Mouse (Mus musculus) kidney, embryonic 15.5 days (tissue): Measurements from ENCODE around the gene Tas1r2. TPM values are rescaled to one million over a fixed set of nuclear protein-coding genes. Genes with fewer than 3 reads are reported as not detected.

Experiments
- ATAC-seq: fragments of 200-750 bp; cut with Nextera tagmentation; replicated peaks from 2 replicates; pipeline ENCODE4 v1.8.0; 2017; ENCODE audit warnings: moderate TSS enrichment; ENCODE audit not compliant: low FRiP score
- H3K27ac ChIP-seq: fragments of 300-500 bp; sonication (generic); 2 replicates; pipeline ENCODE4 v1.5.1; 2015; ENCODE audit warnings: mild to moderate bottlenecking, inconsistent platforms
- H3K27me3 ChIP-seq: fragments of 300-500 bp; sonication (generic); 2 replicates; pipeline ENCODE4 v1.6.1; 2015; ENCODE audit warnings: inconsistent platforms
- H3K36me3 ChIP-seq: fragments of 300-500 bp; sonication (generic); 2 replicates; pipeline ENCODE4 v1.6.1; 2015; ENCODE audit warnings: inconsistent platforms
- H3K4me1 ChIP-seq: fragments of 300-500 bp; sonication (generic); 2 replicates; pipeline ENCODE4 v1.6.1; 2015; ENCODE audit warnings: inconsistent platforms
- H3K4me2 ChIP-seq: fragments of 300-500 bp; sonication (generic); 2 replicates; pipeline ENCODE4 v1.6.1; 2015; ENCODE audit warnings: moderate library complexity, mild to moderate bottlenecking, inconsistent platforms
- H3K4me3 ChIP-seq: fragments of 300-500 bp; sonication (generic); replicated peaks from 2 replicates; pipeline ENCODE4 v1.5.1; 2015; ENCODE audit warnings: mild to moderate bottlenecking, inconsistent platforms
- H3K9ac ChIP-seq: fragments of 300-500 bp; sonication (generic); 2 replicates; pipeline ENCODE4 v1.6.1; 2015; ENCODE audit warnings: mild to moderate bottlenecking, inconsistent platforms
- H3K9me3 ChIP-seq: fragments of 300-500 bp; sonication (generic); replicated peaks from 2 replicates; pipeline ENCODE4 v1.6.1; 2016; ENCODE audit warnings: inconsistent platforms
- WGBS: fragments of 180-500 bp; shearing (Covaris S2); methylation state at CpG from one replicate; pipeline ENCODE4 v1.1.7; 2015; ENCODE audit warnings: mixed read lengths; 5-methylcytosine and 5-hydroxymethylcytosine counted together
- polyA plus RNA-seq: library from polyadenylated mRNA; unstranded; fragments of >200 nt; fragmentation: Nextera tagmentation; extraction: Ambion mirVana; gene quantifications from 2 replicates; pipeline ENCODE4 v1.2.1, GENCODE M21; 2015

The Tas1r2 gene
- polyA plus RNA-seq, 1 experiment from 2014 or later: not detected

DNA sequence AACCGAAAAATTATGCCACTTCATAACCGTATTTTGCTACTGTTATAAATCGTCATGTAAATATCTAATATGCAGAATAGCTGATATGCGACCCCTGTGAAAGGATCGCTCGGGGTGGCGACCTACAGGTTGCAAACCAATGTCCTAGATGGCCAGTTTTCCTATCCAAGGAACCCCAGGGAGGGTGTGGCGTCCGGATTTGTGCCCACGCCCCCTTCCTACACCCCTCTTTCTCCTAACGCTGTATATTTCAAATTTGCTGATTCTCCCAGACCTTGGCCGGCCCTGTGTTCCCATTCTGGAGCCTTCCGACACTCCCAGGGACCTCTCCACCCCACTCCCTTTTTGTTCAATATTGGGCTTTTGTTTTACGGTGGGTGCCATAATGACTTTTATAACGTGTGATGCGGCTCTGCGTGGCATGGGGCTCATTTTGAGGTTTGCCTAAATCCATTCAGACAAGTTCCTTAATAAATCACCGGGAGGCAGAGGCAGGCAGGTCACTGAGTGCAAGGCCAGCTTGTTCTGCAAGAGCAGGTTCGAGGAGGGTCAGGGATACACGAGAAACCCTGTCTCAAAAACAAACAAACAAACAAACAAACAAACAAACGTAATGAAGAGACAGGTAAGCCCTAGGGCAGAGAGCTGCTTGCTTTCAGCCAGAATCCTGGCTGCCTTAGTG lies 29.8 kb upstream of the Tas1r2 start:
- WGBS: 13% methylated on average over 21 of the region's 21 CpGs
- H3K27ac ChIP-seq: peak overlapping the region; percentile 91
- 0 out of 2 replicates have a peak, but pooled peaks cover under 1% of the 10 kb centered on the region for H3K36me3 ChIP-seq
- no peaks in the 10 kb centered on the region for H3K27me3 ChIP-seq
- H3K9me3 ChIP-seq: no peaks in the 10 kb centered on the region
- H3K4me2 ChIP-seq: peak overlapping the region; percentile 77
- no peak for ATAC-seq
- peak overlapping the region; percentile 84 for H3K4me3 ChIP-seq
- peaks cover 33% of the 10 kb centered on the region for H3K4me1 ChIP-seq
- H3K9ac ChIP-seq: peak overlapping the region; percentile 73

DNA sequence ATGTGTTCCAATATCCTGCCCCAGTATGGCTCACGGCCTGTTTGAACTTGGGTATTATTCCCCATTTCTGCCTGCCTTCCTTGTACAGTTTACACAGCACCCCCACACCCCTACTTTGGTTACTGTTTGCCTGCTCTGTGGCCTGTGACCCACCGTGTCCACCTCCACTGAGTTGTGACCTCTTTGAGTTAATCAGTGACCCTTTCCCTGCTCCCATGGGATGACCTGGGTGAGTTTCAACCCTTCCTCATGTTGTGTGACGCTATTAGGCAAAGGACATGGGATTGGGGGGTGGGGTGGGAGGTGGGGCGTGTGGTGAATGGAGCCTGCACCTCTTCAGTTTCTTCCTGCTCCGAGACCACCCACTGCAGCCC lies 29.2 kb upstream of the Tas1r2 start:
- 32% methylated on average over 5 of the region's 5 CpGs for WGBS
- 0 out of 2 replicates have a peak overlapping the region, but pooled peaks have one; percentile 14 for H3K9ac ChIP-seq
- peak overlapping the region; percentile 84 for H3K4me3 ChIP-seq

DNA sequence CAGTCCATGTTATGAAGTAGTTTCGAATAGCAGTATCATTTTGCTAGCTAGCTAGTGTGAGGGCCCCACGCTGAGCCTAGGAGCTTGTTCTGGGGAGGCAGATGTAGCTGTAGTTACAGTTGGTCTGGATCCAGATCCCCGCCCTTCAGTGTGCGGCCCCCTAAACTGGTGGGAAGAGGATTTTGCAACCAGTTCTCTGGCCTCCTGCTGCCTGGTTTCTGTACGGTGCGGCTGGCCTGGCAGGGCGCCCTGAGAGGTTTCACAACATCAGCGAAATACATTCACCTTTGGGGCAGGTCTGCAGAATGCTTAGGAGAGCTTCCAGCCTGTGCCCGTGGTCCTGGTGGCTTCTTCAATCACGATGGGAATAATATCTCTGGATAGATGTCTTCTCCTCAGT lies 28.6 kb upstream of the Tas1r2 start:
- WGBS: 52% methylated on average over 10 of the region's 10 CpGs
- H3K9ac ChIP-seq: peak overlapping the region; percentile 14; the same call in 1 of the 2 replicates
- H3K4me3 ChIP-seq: peak overlapping the region; percentile 84
- no peaks in the 10 kb centered on the region for H3K9me3 ChIP-seq
- ATAC-seq: no peak
- H3K36me3 ChIP-seq: no peaks in the 10 kb centered on the region; the same call in 1 of the 2 replicates
- peak overlapping the region; percentile 91 for H3K27ac ChIP-seq
- H3K27me3 ChIP-seq: no peaks in the 10 kb centered on the region
- peak overlapping the region; percentile 77 for H3K4me2 ChIP-seq
- H3K4me1 ChIP-seq: peaks cover 33% of the 10 kb centered on the region

More for the DNA sequence above, 29.2 kb upstream of the Tas1r2 start:
- Histone ChIP-seq H3K36me3 (no peaks in the 10 kb centered on the region), H3K27me3 (no peaks in the 10 kb centered on the region), H3K9me3 (no peaks in the 10 kb centered on the region), H3K4me1 (peaks cover 33% of the 10 kb centered on the region), H3K4me2 (peak overlapping the region; percentile 77), H3K27ac (peak overlapping the region; percentile 91)
- peak; percentile 13; the same call in 1 of the 2 replicates for ATAC-seq

DNA sequence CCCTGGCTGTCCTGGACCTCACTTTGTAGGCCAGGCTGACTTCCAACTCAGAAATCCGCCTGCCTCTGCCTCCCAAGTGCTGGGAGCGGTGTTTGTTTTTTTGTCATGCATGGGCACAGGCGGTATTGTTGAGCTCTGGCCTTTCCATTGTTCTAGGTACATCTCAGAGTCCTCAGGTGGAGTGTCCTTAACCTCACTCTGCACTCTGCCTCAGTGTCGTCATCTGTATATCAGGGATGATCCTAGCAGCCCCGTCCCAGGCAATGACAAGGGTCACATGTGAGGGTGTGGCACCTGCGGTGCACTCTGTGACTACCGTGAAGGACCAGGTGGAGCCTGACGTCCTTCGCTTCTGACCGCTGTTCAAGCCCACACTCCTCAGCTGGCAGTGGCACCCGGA lies 26.0 kb upstream of the Tas1r2 start:
- no peak for ATAC-seq
- Histone ChIP-seq H3K9me3 (no peaks in the 10 kb centered on the region), H3K27me3 (no peaks in the 10 kb centered on the region), H3K4me1 (peaks cover 40% of the 10 kb centered on the region), H3K27ac (no peak overlapping the region), H3K4me2 (no peak overlapping the region), H3K36me3 (no peaks in the 10 kb centered on the region; the same call in 1 of the 2 replicates), H3K4me3 (no peak overlapping the region), H3K9ac (no peak overlapping the region)
- WGBS: 94% methylated on average over 11 of the region's 11 CpGs

DNA sequence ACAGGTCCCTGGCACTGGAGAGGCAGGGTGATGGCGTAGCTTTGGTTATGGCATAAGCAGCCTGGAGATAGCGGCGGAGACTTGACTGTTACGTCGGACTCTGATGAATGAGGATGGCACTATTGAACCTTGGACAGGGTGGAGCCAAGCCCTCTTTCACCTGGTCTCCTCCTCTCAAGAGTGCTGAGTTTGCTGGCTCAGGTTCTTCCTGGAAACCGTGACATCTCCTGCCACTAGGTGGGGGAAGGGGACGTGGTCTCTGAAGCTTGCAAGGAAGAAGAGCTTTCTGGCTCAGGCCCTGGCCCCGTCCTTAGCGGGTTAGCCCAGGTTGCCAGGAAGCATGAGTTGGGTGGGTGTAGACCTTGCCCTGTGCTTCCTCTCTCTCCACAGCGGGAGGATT lies 23.2 kb upstream of the Tas1r2 start:
- H3K4me3 ChIP-seq: no peak overlapping the region
- H3K36me3 ChIP-seq: peaks cover under 1% of the 10 kb centered on the region
- H3K9me3 ChIP-seq: no peaks in the 10 kb centered on the region
- H3K4me2 ChIP-seq: no peak overlapping the region
- H3K27ac ChIP-seq: no peak overlapping the region
- 71% methylated on average over 10 of the region's 10 CpGs for WGBS
- no peak overlapping the region for H3K9ac ChIP-seq
- H3K27me3 ChIP-seq: no peaks in the 10 kb centered on the region
- no peak; the same call in 1 of the 2 replicates for ATAC-seq
- H3K4me1 ChIP-seq: peaks cover 20% of the 10 kb centered on the region

DNA sequence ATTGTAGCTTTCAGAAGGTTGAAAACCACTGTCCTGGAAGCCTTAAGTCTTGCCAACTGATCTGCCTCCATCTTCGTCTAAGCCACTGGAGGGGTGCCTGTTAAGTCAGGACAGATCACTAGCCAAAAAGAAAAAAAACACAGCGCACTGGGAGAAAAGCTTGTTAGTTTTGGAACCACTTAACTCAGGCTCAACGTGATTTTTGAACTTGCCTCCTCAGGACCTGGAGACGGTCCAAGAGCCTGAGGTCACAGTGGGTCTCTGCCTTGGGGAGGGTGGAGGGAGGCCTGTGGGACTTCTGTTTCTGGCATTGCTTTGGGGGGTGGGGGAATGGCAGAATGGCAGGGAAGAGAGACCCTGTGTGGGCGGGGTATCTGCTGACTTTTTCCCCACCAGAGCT lies 22.2 kb upstream of the Tas1r2 start:
- H3K9me3 ChIP-seq: no peaks in the 10 kb centered on the region
- no peak for ATAC-seq
- peaks cover 10% of the 10 kb centered on the region for H3K36me3 ChIP-seq
- H3K4me2 ChIP-seq: no peak overlapping the region
- no peak overlapping the region for H3K9ac ChIP-seq
- 54% methylated on average over 5 of the region's 5 CpGs for WGBS
- no peaks in the 10 kb centered on the region for H3K27me3 ChIP-seq
- H3K27ac ChIP-seq: no peak overlapping the region
- H3K4me1 ChIP-seq: peaks cover 15% of the 10 kb centered on the region
- no peak overlapping the region for H3K4me3 ChIP-seq

DNA sequence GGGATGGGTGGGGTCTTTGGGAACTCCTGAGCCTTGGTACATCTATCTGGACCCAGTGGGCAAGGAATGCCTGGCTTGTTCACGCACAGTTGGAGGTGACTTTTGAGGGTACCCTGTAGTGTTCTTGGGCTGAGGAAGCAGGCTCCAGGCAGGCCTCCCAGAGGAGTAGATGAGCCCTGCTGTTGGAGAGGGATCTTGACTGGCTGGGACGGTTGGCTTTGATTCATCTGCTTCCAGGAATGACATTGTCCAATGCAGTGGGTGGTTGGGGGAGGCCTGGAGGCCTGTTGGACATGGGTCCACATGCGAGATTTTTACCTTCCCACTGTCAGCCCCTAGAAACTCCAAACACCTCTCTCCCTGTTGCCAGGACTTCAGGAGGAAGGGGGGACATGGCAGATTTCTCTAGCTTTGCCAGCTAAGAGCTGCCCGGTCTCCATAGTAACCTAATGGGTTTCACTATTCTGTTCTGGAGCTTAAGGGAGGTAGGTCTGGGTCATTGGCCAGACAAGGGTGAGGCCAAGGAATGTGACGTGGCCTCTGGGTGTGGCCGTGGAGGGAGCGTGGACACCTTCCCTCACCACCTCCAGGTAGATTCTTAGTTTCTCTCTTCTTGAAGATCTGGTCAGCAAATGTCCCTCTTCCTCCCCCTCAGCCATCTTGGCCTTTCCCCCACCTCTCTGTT lies 21.6 kb upstream of the Tas1r2 start:
- 83% methylated on average over 7 of the region's 7 CpGs for WGBS

DNA sequence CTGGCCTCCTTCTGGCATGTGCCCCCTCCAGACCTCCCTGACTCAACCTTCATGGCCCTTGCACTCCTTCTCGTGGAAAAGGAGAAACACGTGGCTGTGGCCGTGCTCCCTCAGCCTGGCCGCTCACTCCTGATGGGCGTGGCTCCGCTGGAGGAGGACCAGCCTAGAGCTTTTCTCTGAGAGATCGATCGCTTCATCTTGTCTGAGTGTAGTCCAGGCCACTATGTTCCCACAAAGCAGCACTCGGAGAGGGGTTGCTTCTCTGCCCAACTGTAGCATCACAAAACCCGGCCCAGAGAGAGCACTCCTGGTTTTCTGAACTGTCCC lies 21.1 kb upstream of the Tas1r2 start:
- Histone ChIP-seq H3K4me3 (no peak overlapping the region), H3K4me1 (peaks cover 15% of the 10 kb centered on the region), H3K36me3 (peaks cover 16% of the 10 kb centered on the region), H3K9ac (no peak overlapping the region), H3K9me3 (no peaks in the 10 kb centered on the region), H3K27ac (no peak overlapping the region), H3K4me2 (no peak overlapping the region), H3K27me3 (peaks cover 5% of the 10 kb centered on the region; the same call in 1 of the 2 replicates)
- no peak for ATAC-seq
- 80% methylated on average over 10 of the region's 10 CpGs for WGBS

More for the DNA sequence above, 21.6 kb upstream of the Tas1r2 start:
- Histone ChIP-seq H3K27ac (no peak overlapping the region), H3K9me3 (no peaks in the 10 kb centered on the region), H3K27me3 (peaks cover under 1% of the 10 kb centered on the region; the same call in 1 of the 2 replicates), H3K4me2 (no peak overlapping the region), H3K36me3 (peaks cover 11% of the 10 kb centered on the region), H3K4me1 (peaks cover 15% of the 10 kb centered on the region), H3K4me3 (no peak overlapping the region), H3K9ac (no peak overlapping the region)
- ATAC-seq: no peak

DNA sequence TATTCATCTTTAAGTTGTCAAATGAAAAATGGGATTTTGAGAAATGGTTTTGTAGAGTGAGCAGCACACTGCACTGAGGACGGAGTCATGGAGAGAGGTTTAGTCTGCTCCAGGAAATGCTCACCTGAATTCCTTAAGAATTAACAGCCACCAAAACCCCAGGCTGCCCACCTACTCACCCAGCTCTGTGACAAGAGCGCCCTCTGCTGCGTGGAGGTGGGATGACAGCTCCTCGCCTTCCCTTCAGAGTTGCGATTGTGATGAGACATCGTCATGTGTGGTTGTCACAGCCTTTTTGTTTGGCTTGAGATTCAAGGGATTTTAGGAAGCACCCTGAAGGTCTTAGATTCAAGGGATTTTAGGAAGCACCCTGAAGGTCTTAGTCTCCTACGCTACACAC lies 17.0 kb upstream of the Tas1r2 start:
- Histone ChIP-seq H3K9ac (no peak overlapping the region), H3K4me1 (peaks cover 41% of the 10 kb centered on the region), H3K4me2 (no peak overlapping the region), H3K9me3 (no peaks in the 10 kb centered on the region), H3K27ac (no peak overlapping the region), H3K36me3 (peaks cover 28% of the 10 kb centered on the region), H3K27me3 (peaks cover 24% of the 10 kb centered on the region; the same call in 1 of the 2 replicates), H3K4me3 (no peak overlapping the region)
- WGBS: 39% methylated on average over 7 of the region's 7 CpGs
- no peak for ATAC-seq

DNA sequence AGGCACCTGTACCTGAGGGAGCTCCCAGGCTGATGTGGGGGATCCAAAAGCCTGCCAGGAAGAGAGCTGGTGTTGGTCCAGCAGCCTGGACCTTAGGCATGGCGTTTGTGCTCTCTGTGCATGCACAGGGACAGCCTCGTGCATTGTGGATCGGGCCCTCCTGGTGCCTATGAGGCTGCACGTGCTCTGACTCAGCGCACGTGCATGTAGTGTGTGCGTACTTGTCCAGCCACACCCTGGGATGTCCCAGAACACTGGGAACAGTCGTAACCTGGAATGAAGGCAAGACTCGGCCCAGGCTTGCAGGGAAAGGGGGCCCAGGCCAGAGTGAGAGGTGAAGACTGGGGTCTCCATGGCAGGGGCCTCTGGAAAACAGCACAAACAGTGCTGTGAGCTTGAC lies 15.5 kb upstream of the Tas1r2 start:
- H3K27me3 ChIP-seq: peaks cover 39% of the 10 kb centered on the region
- WGBS: 85% methylated on average over 9 of the region's 9 CpGs
- no peaks in the 10 kb centered on the region for H3K9me3 ChIP-seq
- H3K4me3 ChIP-seq: no peak overlapping the region
- no peak overlapping the region for H3K4me2 ChIP-seq
- ATAC-seq: no peak
- peaks cover 49% of the 10 kb centered on the region for H3K4me1 ChIP-seq
- no peak overlapping the region for H3K27ac ChIP-seq
- H3K9ac ChIP-seq: no peak overlapping the region
- H3K36me3 ChIP-seq: peaks cover 31% of the 10 kb centered on the region

DNA sequence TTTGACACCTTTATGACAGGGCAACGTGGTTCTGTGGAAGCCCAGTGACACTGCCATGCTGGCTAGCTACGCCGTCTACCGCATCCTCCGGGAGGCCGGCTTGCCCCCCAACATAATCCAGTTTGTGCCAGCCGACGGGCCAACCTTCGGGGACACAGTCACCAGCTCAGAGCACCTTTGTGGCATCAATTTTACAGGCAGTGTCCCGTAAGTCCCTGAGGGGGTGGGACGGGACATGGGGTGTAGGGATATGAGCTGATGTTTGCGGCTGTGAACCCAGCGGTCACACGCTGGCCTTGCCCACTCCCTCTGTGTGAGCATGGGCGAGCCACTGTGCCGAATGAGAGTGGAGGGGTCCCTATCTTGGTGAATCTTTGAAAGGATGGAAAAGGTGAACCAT lies 15.0 kb upstream of the Tas1r2 start:
- 74% methylated on average over 16 of the region's 16 CpGs for WGBS
- Histone ChIP-seq H3K4me1 (peaks cover 49% of the 10 kb centered on the region), H3K4me2 (no peak overlapping the region), H3K9ac (no peak overlapping the region), H3K27me3 (peaks cover 44% of the 10 kb centered on the region), H3K4me3 (no peak overlapping the region), H3K36me3 (peaks cover 35% of the 10 kb centered on the region), H3K27ac (no peak overlapping the region), H3K9me3 (no peaks in the 10 kb centered on the region)
- no peak for ATAC-seq

DNA sequence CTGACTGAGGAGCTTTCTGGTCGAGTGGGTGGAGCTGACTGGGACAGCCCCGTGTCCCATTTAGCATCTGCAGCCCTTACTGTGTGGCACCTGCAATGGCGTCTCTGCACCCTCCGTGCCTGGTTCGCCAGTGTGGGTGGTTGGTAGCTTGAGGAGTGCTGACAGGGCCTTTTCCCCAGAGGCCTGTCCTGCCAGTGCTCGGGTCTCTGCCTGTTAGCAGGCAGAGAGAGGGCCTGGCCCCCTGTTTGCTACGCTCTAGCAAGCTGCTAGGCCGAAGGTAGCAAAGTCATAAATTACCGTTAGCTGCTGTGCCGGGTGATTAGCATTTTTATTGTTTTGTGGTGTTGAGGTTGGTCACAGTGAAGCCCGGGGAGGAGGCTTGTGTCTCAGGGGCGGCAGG lies 13.5 kb upstream of the Tas1r2 start:
- Histone ChIP-seq H3K9ac (no peak overlapping the region), H3K4me1 (peaks cover 49% of the 10 kb centered on the region), H3K4me3 (no peak overlapping the region), H3K4me2 (peak overlapping the region; percentile 25), H3K9me3 (no peaks in the 10 kb centered on the region), H3K27ac (peak overlapping the region; percentile 63), H3K36me3 (peaks cover 46% of the 10 kb centered on the region), H3K27me3 (peaks cover 49% of the 10 kb centered on the region)
- ATAC-seq: peak; percentile 57
- WGBS: 6% methylated on average over 12 of the region's 12 CpGs
